Mouse (Mus musculus) spleen, adult 2 months (tissue): ENCODE data around the gene Rnf169. TPM values are rescaled to one million over a fixed set of nuclear protein-coding genes. Genes with fewer than 3 reads are reported as not detected.

ENCODE experiments used
- DNase-seq, 2 experiments: peaks; one replicate each; pipeline versions ENCODE4 v3.0.0 to v3.0.0-alpha.2; 2012 to 2021; ENCODE audit warnings: low spot score in 2 of 2, low read depth in 1 of 2
- H3K27ac ChIP-seq: fragments of 200-500 bp; 2 replicates; pipeline ENCODE4 v1.5.1; 2012; ENCODE audit warnings: low read length, inconsistent platforms; ENCODE audit not compliant: insufficient read depth
- H3K27me3 ChIP-seq: fragments of 200-500 bp; 2 replicates; pipeline ENCODE4 v1.6.1; 2012; ENCODE audit warnings: mild to moderate bottlenecking, moderate library complexity, low read length, inconsistent platforms; ENCODE audit not compliant: control insufficient read depth, insufficient read depth
- H3K36me3 ChIP-seq: fragments of 200-500 bp; 2 replicates; pipeline ENCODE4 v1.6.1; 2012; ENCODE audit warnings: mild to moderate bottlenecking, low read length, inconsistent platforms; ENCODE audit not compliant: control insufficient read depth, insufficient read depth
- H3K4me1 ChIP-seq: fragments of 200-500 bp; 2 replicates; pipeline ENCODE4 v1.6.1; 2011; ENCODE audit warnings: inconsistent platforms; ENCODE audit not compliant: control insufficient read depth, insufficient read depth, insufficient read length
- H3K4me3 ChIP-seq: fragments of 200-500 bp; 2 replicates; pipeline ENCODE4 v1.5.1; 2011; ENCODE audit warnings: mild to moderate bottlenecking, inconsistent platforms; ENCODE audit not compliant: insufficient read depth, insufficient read length; ENCODE audit errors: extremely low read depth
- CTCF ChIP-seq: fragments of 200-500 bp; IDR thresholded peaks from 2 replicates; pipeline ENCODE4 v1.5.1; 2011; ENCODE audit warnings: mild to moderate bottlenecking, inconsistent platforms; ENCODE audit not compliant: insufficient read depth, insufficient read length, insufficient replicate concordance; ENCODE audit errors: extremely low read depth
- POLR2A ChIP-seq: fragments of 200-500 bp; IDR thresholded peaks from 2 replicates; pipeline ENCODE4 v1.6.1; 2011; ENCODE audit warnings: low read depth, low read length, inconsistent platforms
- WGBS: fragments of 180-500 bp; shearing (Covaris S2); methylation state at CpG from one replicate; pipeline ENCODE4 v1.1.7; 2018; 5-methylcytosine and 5-hydroxymethylcytosine counted together
- polyA plus RNA-seq: library from polyadenylated mRNA; depleted of rRNA; stranded (reverse); fragments of >200 nt; gene quantifications from 2 replicates; pipeline ENCODE4 v1.2.3, GENCODE M21; 2012

The Rnf169 gene
- polyA plus RNA-seq, 1 experiment: 4.3 TPM

GRCm38 (mm10) chr7:100010711-100011110 is 30.5 kb upstream of the Rnf169 start:
- H3K27me3 ChIP-seq: peaks cover 3% of the 10 kb centered on the region; the same call in 1 of the 2 replicates
- WGBS: 64% methylated on average over 5 of the region's 5 CpGs

GRCm38 (mm10) chr7:100009640-100010039 is 29.4 kb upstream of the Rnf169 start:
- TF ChIP-seq CTCF (peak; percentile 67; the same call in 1 of the 2 replicates), POLR2A (no peak)
- H3K27me3 ChIP-seq: peaks cover 5% of the 10 kb centered on the region; the same call in 1 of the 2 replicates

More at GRCm38 (mm10) chr7:100010711-100011110, 30.5 kb upstream of the Rnf169 start:
- no peak for DNase-seq
- Histone ChIP-seq H3K4me1 (no peaks in the 10 kb centered on the region), H3K27ac (no peak overlapping the region), H3K36me3 (no peaks in the 10 kb centered on the region), H3K4me3 (no peak overlapping the region)
- TF ChIP-seq CTCF (no peak), POLR2A (no peak)

DNA sequence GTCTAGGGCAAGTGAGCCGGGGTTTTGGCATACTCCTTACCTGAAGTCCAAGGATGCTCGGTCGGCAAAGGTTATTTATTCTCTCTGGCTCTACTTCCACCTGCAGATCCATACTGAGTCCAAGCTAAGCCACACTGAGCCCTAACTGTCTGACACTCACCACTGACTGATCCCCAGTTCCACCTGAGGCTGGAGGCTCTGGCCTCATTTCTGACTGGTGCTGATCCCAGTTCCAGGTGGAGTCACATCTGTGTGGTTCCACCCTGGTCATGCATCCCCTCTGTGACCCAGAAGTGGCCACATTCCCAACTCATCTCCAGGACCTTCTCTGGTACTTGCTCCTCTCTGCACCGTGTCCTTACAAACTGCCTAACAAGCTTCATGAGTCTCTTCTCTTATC is 28.5 kb upstream of the Rnf169 start:
- H3K4me3 ChIP-seq: no peak overlapping the region
- no peak for DNase-seq
- 89% methylated on average over 4 of the region's 4 CpGs for WGBS
- peaks cover 5% of the 10 kb centered on the region; the same call in 1 of the 2 replicates for H3K27me3 ChIP-seq
- H3K4me1 ChIP-seq: no peaks in the 10 kb centered on the region
- H3K36me3 ChIP-seq: no peaks in the 10 kb centered on the region
- TF ChIP-seq POLR2A: no peak
- no peak for TF ChIP-seq CTCF
- H3K27ac ChIP-seq: no peak overlapping the region

More at GRCm38 (mm10) chr7:100009640-100010039, 29.4 kb upstream of the Rnf169 start:
- Histone ChIP-seq H3K4me3 (no peak overlapping the region), H3K27ac (no peak overlapping the region), H3K36me3 (no peaks in the 10 kb centered on the region), H3K4me1 (no peaks in the 10 kb centered on the region)
- 10% methylated on average over 11 of the region's 11 CpGs for WGBS
- DNase-seq: peak; percentile 21 to 52

- TF ChIP-seq POLR2A (no peak), CTCF (no peak)
- DNase-seq: no peak
- Histone ChIP-seq H3K27ac (no peak overlapping the region), H3K4me1 (no peaks in the 10 kb centered on the region), H3K4me3 (no peak overlapping the region), H3K36me3 (no peaks in the 10 kb centered on the region), H3K27me3 (peaks cover 5% of the 10 kb centered on the region; the same call in 1 of the 2 replicates)
- 15% methylated on average over 11 of the region's 11 CpGs for WGBS
These were observed 26.2 kb upstream of the Rnf169 start for GRCm38 (mm10) chr7:100006411-100006810.

DNA sequence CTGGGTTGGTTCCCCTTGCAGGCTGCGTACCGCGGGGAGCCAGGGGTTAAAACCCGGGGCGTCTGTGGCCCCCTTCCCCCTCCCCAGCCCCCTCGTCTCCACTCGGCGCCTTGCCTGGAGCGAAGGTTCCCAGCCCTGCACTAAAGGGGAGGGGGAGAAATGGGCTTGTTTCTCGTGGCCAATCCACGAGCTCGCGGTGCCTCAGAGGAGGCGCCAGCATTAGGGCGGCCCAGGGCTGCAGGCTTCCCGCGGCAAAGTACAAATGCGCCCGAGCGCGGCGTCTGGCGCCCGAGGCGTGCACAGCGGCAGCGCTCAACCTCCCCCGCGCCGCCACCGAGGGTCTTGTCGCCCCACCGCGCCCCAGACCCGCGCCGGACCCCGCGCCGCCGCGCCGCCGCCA is 25.5 kb upstream of the Rnf169 start, which contains the start of gene Chrdl2:
Gene Chrdl2, plus strand, starts transcription at position 383 of the 400 bp plus-strand sequence.
- WGBS: under 1% methylated on average over 44 of the region's 44 CpGs
- H3K27me3 ChIP-seq: peaks cover 5% of the 10 kb centered on the region; the same call in 1 of the 2 replicates
- no peak within 1 kb of the TSS for H3K27ac ChIP-seq
- H3K4me1 ChIP-seq: no peaks in the 10 kb centered on the region
- TF ChIP-seq CTCF (no peak), POLR2A (no peak)
- DNase-seq: no peak
- H3K4me3 ChIP-seq: no peak within 1 kb of the TSS
- no peaks in the 10 kb centered on the region for H3K36me3 ChIP-seq

GRCm38 (mm10) chr7:100003781-100004180 is 23.5 kb upstream of the Rnf169 start:
- peaks cover 5% of the 10 kb centered on the region; the same call in 1 of the 2 replicates for H3K27me3 ChIP-seq
- H3K36me3 ChIP-seq: no peaks in the 10 kb centered on the region
- TF ChIP-seq POLR2A (no peak), CTCF (no peak)
- peak in 1 of 2 experiments; percentile 18 for DNase-seq
- no peak overlapping the region for H3K27ac ChIP-seq
- H3K4me3 ChIP-seq: no peak overlapping the region
- no peaks in the 10 kb centered on the region for H3K4me1 ChIP-seq
- WGBS: 51% methylated on average over 9 of the region's 9 CpGs

- H3K27ac ChIP-seq: no peak overlapping the region
- no peaks in the 10 kb centered on the region for H3K27me3 ChIP-seq
- H3K4me1 ChIP-seq: no peaks in the 10 kb centered on the region
- WGBS: 57% methylated on average over 3 of the region's 3 CpGs
- no peak for TF ChIP-seq CTCF
- no peak for TF ChIP-seq POLR2A
- no peak overlapping the region for H3K4me3 ChIP-seq
- no peak for DNase-seq
- H3K36me3 ChIP-seq: no peaks in the 10 kb centered on the region
These were observed 18.4 kb upstream of the Rnf169 start for GRCm38 (mm10) chr7:99998668-99999067.
